Mouse (Mus musculus): ENCODE measurements around the gene Prom1.

The Prom1 gene

GRCm38 (mm10) chr5:44080276-44081054 is 21.4 kb downstream of the Prom1 start:
- no peak for DNase-seq (ENCODE audit: low spot score)

- no peak for DNase-seq (ENCODE audit: low spot score)
Observed at GRCm38 (mm10) chr5:44075432-44075831, 26.4 kb downstream of the Prom1 start.

GRCm38 (mm10) chr5:44073634-44074033 is 28.2 kb downstream of the Prom1 start:
- DNase-seq (ENCODE audit: low spot score) = no peak

GRCm38 (mm10) chr5:44070529-44071133 is 31.2 kb downstream of the Prom1 start:
- no peak for DNase-seq (ENCODE audit: low spot score)

- DNase-seq (ENCODE audit: low spot score) = no peak
Observed at GRCm38 (mm10) chr5:44058258-44058657, 43.6 kb downstream of the Prom1 start.

GRCm38 (mm10) chr5:44050213-44050612 is 51.6 kb downstream of the Prom1 start:
- no peak for DNase-seq (ENCODE audit: low spot score)

GRCm38 (mm10) chr5:44049395-44049976 is 52.3 kb downstream of the Prom1 start:
- DNase-seq (ENCODE audit: low spot score) = no peak

GRCm38 (mm10) chr5:44048568-44049363 is 53.1 kb downstream of the Prom1 start:
- peak; percentile 78 for DNase-seq (ENCODE audit: low spot score)

GRCm38 (mm10) chr5:44041725-44042124 is 60.1 kb downstream of the Prom1 start:
- no peak for DNase-seq (ENCODE audit: low spot score)

- DNase-seq (ENCODE audit: low spot score) = no peak
Observed at GRCm38 (mm10) chr5:44041056-44041455, 60.8 kb downstream of the Prom1 start.

GRCm38 (mm10) chr5:43998295-43998989 is 103.4 kb downstream of the Prom1 start:
- no peak for DNase-seq (ENCODE audit: low spot score)

GRCm38 (mm10) chr5:43997626-43998025 is 104.2 kb downstream of the Prom1 start:
- no peak for DNase-seq (ENCODE audit: low spot score)

GRCm38 (mm10) chr5:43996162-43996561 is 105.7 kb downstream of the Prom1 start:
- no peak for DNase-seq (ENCODE audit: low spot score)

- no peak for DNase-seq (ENCODE audit: low spot score)
Observed at GRCm38 (mm10) chr5:43994981-43995380, 106.9 kb downstream of the Prom1 start.

GRCm38 (mm10) chr5:43990316-43990715 is 111.5 kb downstream of the Prom1 start:
- peak; percentile 60 for DNase-seq (ENCODE audit: low spot score)

- DNase-seq (ENCODE audit: low spot score) = no peak
Observed at GRCm38 (mm10) chr5:43989017-43989416, 112.8 kb downstream of the Prom1 start.

- no peak for DNase-seq (ENCODE audit: low spot score)
Observed at GRCm38 (mm10) chr5:43986212-43986611, 115.6 kb downstream of the Prom1 start.

- DNase-seq (ENCODE audit: low spot score) = no peak
Observed at GRCm38 (mm10) chr5:43982896-43983295, 118.9 kb downstream of the Prom1 start.

- DNase-seq (ENCODE audit: low spot score) = no peak
Observed at GRCm38 (mm10) chr5:43981620-43982019, 120.2 kb downstream of the Prom1 start, which contains the start of gene Fgfbp1. Fgfbp1 (minus strand) TSS chr5:43981779.

- no peak for DNase-seq (ENCODE audit: low spot score)
Observed at GRCm38 (mm10) chr5:43980397-43980796, 121.4 kb downstream of the Prom1 start.

- DNase-seq (ENCODE audit: low spot score) = no peak
Observed at GRCm38 (mm10) chr5:43976821-43977561, 124.8 kb downstream of the Prom1 start.

Measured in embryo, embryonic 10 days (tissue).